Mouse (Mus musculus) midbrain, embryonic 14.5 days (tissue): ENCODE data around the gene Dot1l. TPM values are rescaled to one million over a fixed set of nuclear protein-coding genes. Genes with fewer than 3 reads are reported as not detected.

Experiments used
- ATAC-seq: fragments of 200-750 bp; cut with Nextera tagmentation; 2 replicates; pipeline ENCODE4 v1.8.0; 2017; ENCODE audit warnings: moderate number of reproducible peaks, moderate library complexity; ENCODE audit not compliant: low FRiP score, low TSS enrichment
- DNase-seq: peaks from one replicate; pipeline ENCODE4 v3.0.0-alpha.2; 2015
- H3K27ac ChIP-seq: fragments of 300-500 bp; sonication (generic); replicated peaks from 2 replicates; pipeline ENCODE4 v1.5.1; 2014; ENCODE audit warnings: mild to moderate bottlenecking, low read depth, low read length, moderate library complexity
- H3K27me3 ChIP-seq: fragments of 300-500 bp; sonication (generic); 2 replicates; pipeline ENCODE4 v1.6.1; 2014; ENCODE audit warnings: low read length, control low read depth, mixed read lengths; ENCODE audit not compliant: control insufficient read depth, insufficient read depth
- H3K36me3 ChIP-seq: fragments of 300-500 bp; sonication (generic); 2 replicates; pipeline ENCODE4 v1.6.1; 2014; ENCODE audit warnings: low read length, control low read depth; ENCODE audit not compliant: control insufficient read depth, insufficient read depth
- H3K4me1 ChIP-seq: fragments of 300-500 bp; sonication (generic); 2 replicates; pipeline ENCODE4 v1.6.1; 2014; ENCODE audit warnings: mild to moderate bottlenecking, antibody characterized with exemption, low read length, control low read depth; ENCODE audit not compliant: control insufficient read depth, insufficient read depth
- H3K4me2 ChIP-seq: fragments of 300-500 bp; sonication (generic); 2 replicates; pipeline ENCODE4 v1.6.1; 2014; ENCODE audit warnings: mild to moderate bottlenecking, low read length, moderate library complexity
- H3K4me3 ChIP-seq: fragments of 300-500 bp; sonication (generic); replicated peaks from 2 replicates; pipeline ENCODE4 v1.5.1; 2014; ENCODE audit warnings: low read depth, low read length
- H3K9ac ChIP-seq: fragments of 300-500 bp; sonication (generic); replicated peaks from 2 replicates; pipeline ENCODE4 v1.6.1; 2014; ENCODE audit warnings: mild to moderate bottlenecking, low read length, moderate library complexity
- H3K9me3 ChIP-seq: fragments of 300-500 bp; sonication (generic); 2 replicates; pipeline ENCODE4 v1.6.1; 2016; ENCODE audit warnings: low read length, control low read depth, mixed read lengths; ENCODE audit not compliant: control insufficient read depth
- WGBS: fragments of 180-500 bp; shearing (Covaris S2); extraction: QIAGEN DNeasy Blood & Tissue Kit; methylation state at CpG from one replicate; pipeline ENCODE4 v1.1.7; 2014; 5-methylcytosine and 5-hydroxymethylcytosine counted together
- polyA plus RNA-seq: library from polyadenylated mRNA; unstranded; fragments of >200 nt; fragmentation: Nextera tagmentation; extraction: Ambion mirVana; gene quantifications from 2 replicates; pipeline ENCODE4 v1.2.1, GENCODE M21; 2014

The Dot1l gene
- polyA plus RNA-seq, 1 experiment from 2014 or later = 27.9 TPM

DNA sequence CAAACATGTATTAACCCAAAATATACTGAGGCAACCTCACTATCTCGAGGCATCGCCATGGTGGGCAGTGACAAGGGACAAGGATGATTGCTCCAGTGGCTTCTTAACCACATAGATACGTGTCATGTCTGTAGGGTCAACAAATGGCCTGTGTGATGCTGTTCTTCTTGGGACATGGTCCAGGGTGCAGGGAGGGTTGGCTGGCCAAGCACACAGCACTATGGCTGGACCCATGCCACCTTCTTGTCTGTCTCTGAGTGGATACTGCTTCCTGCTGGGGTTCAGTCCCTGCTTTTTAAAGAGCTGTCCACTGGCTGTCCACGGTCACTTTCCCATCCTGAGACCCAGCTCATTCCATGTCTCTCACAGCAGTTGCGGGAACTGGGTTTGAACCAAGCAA lies 22.1 kb downstream of the Dot1l start:
- ATAC-seq (no peak), DNase-seq (no peak)
- H3K36me3 ChIP-seq = peaks cover 94% of the 10 kb centered on the region
- H3K4me1 ChIP-seq = no peaks in the 10 kb centered on the region
- H3K4me3 ChIP-seq = no peak overlapping the region
- no peak overlapping the region for H3K9ac ChIP-seq
- no peak overlapping the region for H3K27ac ChIP-seq
- WGBS = 95% methylated on average over 5 of the region's 5 CpGs
- no peak overlapping the region for H3K4me2 ChIP-seq
- H3K9me3 ChIP-seq = no peaks in the 10 kb centered on the region
- H3K27me3 ChIP-seq = no peaks in the 10 kb centered on the region

GRCm38 (mm10) chr10:80779565-80779964 lies 24.6 kb downstream of the Dot1l start:
- H3K27me3 ChIP-seq = no peaks in the 10 kb centered on the region
- H3K4me3 ChIP-seq = no peak overlapping the region
- ATAC-seq (no peak), DNase-seq (no peak)
- no peaks in the 10 kb centered on the region for H3K9me3 ChIP-seq
- no peaks in the 10 kb centered on the region for H3K4me1 ChIP-seq
- no peak overlapping the region for H3K9ac ChIP-seq
- H3K36me3 ChIP-seq = peaks cover 94% of the 10 kb centered on the region
- H3K4me2 ChIP-seq = no peak overlapping the region
- no peak overlapping the region for H3K27ac ChIP-seq

DNA sequence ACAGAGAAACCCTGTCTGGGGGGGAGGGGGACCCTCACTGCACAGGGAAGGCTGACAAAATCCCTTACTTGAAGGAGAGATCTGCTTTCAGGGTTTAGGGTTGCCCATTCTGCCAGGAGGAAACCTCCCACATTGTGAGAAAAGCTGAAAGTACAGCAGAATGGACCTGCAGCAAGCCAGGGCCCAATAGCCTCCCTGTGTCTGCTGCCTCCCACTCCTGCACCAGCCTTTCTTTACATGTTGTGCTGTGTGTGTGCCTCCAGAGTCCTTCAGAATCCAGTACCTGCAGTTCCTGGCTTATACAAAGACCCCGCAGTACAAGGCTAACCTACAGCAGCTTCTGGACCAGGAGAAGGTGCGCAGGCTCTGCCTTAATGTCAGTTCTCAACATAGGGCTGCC lies 29.3 kb downstream of the Dot1l start:
- H3K4me1 ChIP-seq = no peaks in the 10 kb centered on the region
- 93% methylated on average over 2 of the region's 2 CpGs for WGBS
- no peak overlapping the region for H3K4me2 ChIP-seq
- H3K27ac ChIP-seq = no peak overlapping the region
- no peaks in the 10 kb centered on the region for H3K27me3 ChIP-seq
- DNase-seq (no peak), ATAC-seq (no peak)
- H3K36me3 ChIP-seq = peaks cover 94% of the 10 kb centered on the region
- no peak overlapping the region for H3K9ac ChIP-seq
- H3K4me3 ChIP-seq = no peak overlapping the region
- no peaks in the 10 kb centered on the region for H3K9me3 ChIP-seq

GRCm38 (mm10) chr10:80784871-80785270 lies 29.9 kb downstream of the Dot1l start:
- Histone ChIP-seq H3K27me3 (no peaks in the 10 kb centered on the region), H3K4me3 (no peak overlapping the region)

DNA sequence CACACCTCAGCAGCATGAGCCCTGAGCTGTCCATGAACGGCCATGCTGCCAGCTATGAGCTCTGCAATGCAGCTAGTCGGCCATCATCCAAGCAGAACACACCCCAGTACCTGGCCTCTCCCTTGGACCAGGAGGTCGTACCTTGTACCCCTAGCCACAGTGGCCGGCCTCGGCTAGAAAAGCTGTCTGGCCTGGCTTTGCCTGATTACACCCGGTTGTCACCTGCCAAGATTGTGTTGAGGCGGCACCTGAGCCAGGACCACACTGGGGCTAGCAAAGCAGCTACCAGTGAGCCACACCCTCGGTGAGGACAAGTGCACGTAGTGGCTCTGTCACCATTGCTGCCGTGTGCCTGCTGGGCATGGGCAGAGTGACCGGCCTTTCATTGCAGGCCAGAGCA lies 31.0 kb downstream of the Dot1l start:
- H3K9ac ChIP-seq = no peak overlapping the region
- no peak for DNase-seq
- peaks cover 99% of the 10 kb centered on the region for H3K36me3 ChIP-seq
- H3K4me3 ChIP-seq = no peak overlapping the region
- WGBS = 94% methylated on average over 11 of the region's 11 CpGs
- no peaks in the 10 kb centered on the region for H3K9me3 ChIP-seq
- H3K27me3 ChIP-seq = no peaks in the 10 kb centered on the region
- H3K4me2 ChIP-seq = no peak overlapping the region
- ATAC-seq = no peak
- H3K4me1 ChIP-seq = no peaks in the 10 kb centered on the region
- H3K27ac ChIP-seq = no peak overlapping the region

More at GRCm38 (mm10) chr10:80784871-80785270, 29.9 kb downstream of the Dot1l start:
- Histone ChIP-seq H3K36me3 (peaks cover 93% of the 10 kb centered on the region), H3K4me2 (no peak overlapping the region), H3K9ac (no peak overlapping the region), H3K9me3 (no peaks in the 10 kb centered on the region), H3K4me1 (no peaks in the 10 kb centered on the region), H3K27ac (no peak overlapping the region)
- WGBS = 75% methylated on average over 12 of the region's 12 CpGs
- DNase-seq (no peak), ATAC-seq (no peak)

DNA sequence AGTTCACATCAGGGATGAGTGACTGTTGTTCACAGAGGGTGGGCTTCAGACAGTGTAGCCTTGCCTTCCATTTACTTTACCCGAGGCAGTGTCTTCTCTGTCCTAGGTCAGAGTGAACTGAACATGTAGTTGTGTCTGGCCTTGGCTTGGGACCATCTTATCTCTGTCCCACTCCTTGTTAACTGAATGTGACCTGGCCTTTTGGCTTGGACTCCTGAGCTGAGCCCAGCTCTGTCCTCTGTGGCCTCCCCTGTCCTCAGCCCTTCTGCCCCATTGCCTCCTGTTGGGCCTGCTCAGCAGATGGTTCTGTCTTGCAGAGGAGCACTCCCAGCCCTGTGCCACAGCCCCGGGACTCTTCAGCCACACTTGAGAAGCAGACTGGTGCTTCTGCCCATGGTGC lies 32.5 kb downstream of the Dot1l start:
- Histone ChIP-seq H3K4me1 (no peaks in the 10 kb centered on the region), H3K9me3 (no peaks in the 10 kb centered on the region), H3K9ac (no peak overlapping the region), H3K4me3 (no peak overlapping the region), H3K27me3 (no peaks in the 10 kb centered on the region), H3K36me3 (peaks cover 99% of the 10 kb centered on the region), H3K27ac (no peak overlapping the region), H3K4me2 (no peak overlapping the region)
- DNase-seq = no peak
- ATAC-seq = no peak
- 86% methylated on average over 2 of the region's 2 CpGs for whole genome bisulfite sequencing

DNA sequence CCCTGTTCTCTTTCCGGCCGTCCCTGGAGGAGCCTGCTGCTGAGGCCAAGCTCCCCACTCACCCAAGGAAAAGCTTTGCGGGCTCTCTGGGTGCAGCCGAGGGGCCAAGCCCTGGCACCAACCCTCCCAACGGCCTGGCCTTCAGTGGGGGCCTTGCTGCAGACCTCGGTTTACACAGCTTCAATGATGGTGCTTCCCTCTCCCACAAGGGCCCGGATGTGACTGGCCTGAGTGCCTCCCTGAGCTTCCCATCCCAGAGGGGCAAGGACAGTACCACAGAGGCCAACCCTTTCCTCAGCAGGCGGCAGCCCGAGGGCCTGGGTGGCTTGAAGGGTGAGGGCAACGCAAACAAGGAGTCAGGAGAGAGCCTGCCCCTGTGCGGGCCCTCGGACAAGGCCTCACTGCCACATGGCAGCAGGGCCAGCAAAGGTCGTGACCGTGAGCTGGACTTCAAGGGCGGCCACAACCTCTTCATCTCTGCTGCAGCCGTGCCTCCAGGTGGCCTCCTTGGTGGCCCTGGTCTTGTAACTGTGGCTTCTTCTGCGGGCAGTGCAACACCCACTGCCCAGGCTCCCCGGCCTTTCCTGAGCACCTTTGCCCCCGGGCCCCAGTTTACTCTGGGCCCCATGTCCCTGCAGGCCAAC lies 35.9 kb downstream of the Dot1l start:
- H3K27me3 ChIP-seq = no peaks in the 10 kb centered on the region
- peaks cover 98% of the 10 kb centered on the region for H3K36me3 ChIP-seq
- no peaks in the 10 kb centered on the region for H3K4me1 ChIP-seq
- no peak overlapping the region for H3K27ac ChIP-seq
- ATAC-seq (no peak), DNase-seq (no peak)
- H3K9me3 ChIP-seq = no peaks in the 10 kb centered on the region
- no peak overlapping the region for H3K4me3 ChIP-seq
- WGBS = 89% methylated on average over 19 of the region's 19 CpGs
- no peak overlapping the region for H3K9ac ChIP-seq
- H3K4me2 ChIP-seq = no peak overlapping the region

GRCm38 (mm10) chr10:80791476-80792174 lies 36.6 kb downstream of the Dot1l start:
- Histone ChIP-seq H3K27me3 (no peaks in the 10 kb centered on the region), H3K9me3 (no peaks in the 10 kb centered on the region), H3K4me3 (no peak overlapping the region), H3K4me1 (peaks cover 3% of the 10 kb centered on the region), H3K4me2 (no peak overlapping the region), H3K36me3 (peaks cover 98% of the 10 kb centered on the region), H3K27ac (no peak overlapping the region), H3K9ac (no peak overlapping the region)
- no peak for DNase-seq
- ATAC-seq = no peak
- 85% methylated on average over 33 of the region's 33 CpGs for WGBS
